Mouse (Mus musculus) ES-E14 (cell line): ENCODE data around the gene Gemin8. TPM values are rescaled to one million over a fixed set of nuclear protein-coding genes. Genes with fewer than 3 reads are reported as not detected.

Experiments
- DNase-seq: peaks from one replicate; pipeline ENCODE4 v3.0.0-alpha.2; 2013; ENCODE audit warnings: low read depth, low spot score
- H3K27ac ChIP-seq: 2 replicates; pipeline ENCODE4 v1.5.1; 2012; ENCODE audit warnings: low read depth, mild to moderate bottlenecking, low read length, moderate library complexity, mixed read lengths; ENCODE audit not compliant: poor library complexity, insufficient read depth, severe bottlenecking
- H3K36me3 ChIP-seq: 2 replicates; pipeline ENCODE4 v1.6.1; 2012; ENCODE audit warnings: mild to moderate bottlenecking, low read length, moderate library complexity, mixed read lengths; ENCODE audit not compliant: control insufficient read depth, poor library complexity, insufficient read depth, severe bottlenecking
- H3K4me1 ChIP-seq, 2 experiments: fragments of 150-350 bp in 1 of 2; sonication (generic) in 1 of 2; 2 replicates each; pipeline ENCODE4 v1.6.1; 2012; ENCODE audit warnings: low read length in 2 of 2, mild to moderate bottlenecking in 1 of 2, mixed read lengths in 1 of 2; ENCODE audit not compliant: control insufficient read depth in 2 of 2, insufficient read depth in 2 of 2, poor library complexity in 1 of 2
- H3K4me3 ChIP-seq, 2 experiments: fragments of 150-350 bp in 1 of 2; sonication (generic) in 1 of 2; 2 replicates each; pipeline ENCODE4 v1.5.1; 2012; ENCODE audit warnings: low read length in 2 of 2, low read depth in 1 of 2, mild to moderate bottlenecking in 1 of 2, mixed read lengths in 1 of 2; ENCODE audit not compliant: insufficient read depth in 1 of 2, poor library complexity in 1 of 2, severe bottlenecking in 1 of 2
- H3K9ac ChIP-seq: 2 replicates; pipeline ENCODE4 v1.6.1; 2012; ENCODE audit warnings: low read depth, mild to moderate bottlenecking, low read length, mixed read lengths; ENCODE audit not compliant: poor library complexity, insufficient read depth, severe bottlenecking
- H3K9me3 ChIP-seq: fragments of 150-350 bp; sonication (generic); 2 replicates; pipeline ENCODE4 v1.6.1; 2012; ENCODE audit warnings: low read depth, mild to moderate bottlenecking, low read length; ENCODE audit not compliant: control insufficient read depth, insufficient read depth
- CHD2 ChIP-seq: IDR thresholded peaks from 2 replicates; pipeline ENCODE4 v1.6.1; 2014; ENCODE audit warnings: mild to moderate bottlenecking, low read depth, low read length, inconsistent platforms
- HCFC1 ChIP-seq: IDR thresholded peaks from 2 replicates; pipeline ENCODE4 v1.6.1; 2012; ENCODE audit warnings: low read length, inconsistent platforms, borderline replicate concordance; ENCODE audit not compliant: insufficient read depth
- MAFK ChIP-seq: IDR thresholded peaks from 2 replicates; pipeline ENCODE4 v1.6.1; 2014; ENCODE audit warnings: mild to moderate bottlenecking, low read depth, low read length, inconsistent platforms; ENCODE audit not compliant: insufficient read depth
- ZC3H11A ChIP-seq: IDR thresholded peaks from 2 replicates; pipeline ENCODE4 v1.6.1; 2012; ENCODE audit warnings: low read depth, mild to moderate bottlenecking, inconsistent platforms, low read length, borderline replicate concordance
- ZNF384 ChIP-seq: IDR thresholded peaks from 2 replicates; pipeline ENCODE4 v1.6.1; 2012; ENCODE audit warnings: low read depth, low read length, inconsistent platforms
- in situ Hi-C, 2 experiments: fragments of 600-800 bp; cut with MboI; formaldehyde crosslinking; loops; one replicate each; pipeline ENCODE4 v1.15.1; 2025; ENCODE audit warnings: low sequenced_read_pairs in 2 of 2, inconsistent platforms in 1 of 2; ENCODE audit not compliant: unreplicated experiment in 2 of 2
- total RNA-seq: library from RNA; depleted of rRNA; stranded (reverse); fragments of 300-350 nt; gene quantifications from 2 replicates; pipeline ENCODE4 v1.2.3, GENCODE M21; 2012

The Gemin8 gene
- total RNA-seq, 1 experiment, result 7.0 TPM

GRCm38 (mm10) chrX:166167923-166168322, 2.3 kb upstream of the Gemin8 start:
- DNase-seq, result no peak
- Histone ChIP-seq H3K27ac (no peak overlapping the region), H3K9ac (no peak overlapping the region), H3K4me1 (no peaks in the 10 kb centered on the region), H3K36me3 (no peaks in the 10 kb centered on the region), H3K4me3 (no peak overlapping the region), H3K9me3 (no peaks in the 10 kb centered on the region)
- in situ Hi-C loops, result loop anchor here in 1 of 2 experiments (25.0 kb wide), 2 partner anchors 194 to 494 kb away; no protein-coding TSS in a partner anchor
- no peak for TF ChIP-seq ZC3H11A
- TF ChIP-seq HCFC1, result no peak
- TF ChIP-seq ZNF384, result no peak
- no peak for TF ChIP-seq MAFK
- no peak for TF ChIP-seq CHD2

GRCm38 (mm10) chrX:166170800-166171738, 815 bp downstream of the Gemin8 start:
- Histone ChIP-seq H3K36me3 (no peaks in the 10 kb centered on the region), H3K4me1 (no peaks in the 10 kb centered on the region), H3K9ac (peak overlapping the region; percentile 79), H3K27ac (no peak overlapping the region), H3K4me3 (peak overlapping the region; percentile 81 to 88), H3K9me3 (no peaks in the 10 kb centered on the region)
- in situ Hi-C loops, result loop anchor here in 1 of 2 experiments (25.0 kb wide), 2 partner anchors 191 to 491 kb away; no protein-coding TSS in a partner anchor
- no peak for DNase-seq
- TF ChIP-seq MAFK, result no peak
- no peak for TF ChIP-seq HCFC1
- no peak for TF ChIP-seq CHD2
- TF ChIP-seq ZC3H11A, result no peak
- TF ChIP-seq ZNF384, result no peak

GRCm38 (mm10) chrX:166172041-166172440, 1.8 kb downstream of the Gemin8 start:
- no peak for DNase-seq
- in situ Hi-C loops, result loop anchor here in 1 of 2 experiments (25.0 kb wide), 2 partner anchors 190 to 490 kb away; no protein-coding TSS in a partner anchor
- Histone ChIP-seq H3K36me3 (no peaks in the 10 kb centered on the region), H3K27ac (no peak overlapping the region), H3K9ac (no peak overlapping the region), H3K9me3 (no peaks in the 10 kb centered on the region), H3K4me3 (no peak overlapping the region), H3K4me1 (no peaks in the 10 kb centered on the region)
- TF ChIP-seq ZC3H11A, result no peak
- TF ChIP-seq MAFK, result no peak
- TF ChIP-seq CHD2, result no peak

- H3K4me3 ChIP-seq, result no peak overlapping the region
- H3K36me3 ChIP-seq, result no peaks in the 10 kb centered on the region
- H3K9ac ChIP-seq, result no peak overlapping the region
- no peak for DNase-seq
- in situ Hi-C loops, result loop anchor here in 1 of 2 experiments (25.0 kb wide), 2 partner anchors 190 to 490 kb away; no protein-coding TSS in a partner anchor
- no peak for TF ChIP-seq HCFC1
- TF ChIP-seq CHD2, result no peak
- no peak for TF ChIP-seq ZC3H11A
- TF ChIP-seq ZNF384, result no peak
- TF ChIP-seq MAFK, result no peak
- no peaks in the 10 kb centered on the region for H3K9me3 ChIP-seq
- H3K27ac ChIP-seq, result no peak overlapping the region
- no peaks in the 10 kb centered on the region for H3K4me1 ChIP-seq
Observed at GRCm38 (mm10) chrX:166172661-166173060, 2.4 kb downstream of the Gemin8 start.
